Comparison of ENCODE assay signal across 18 mouse cellular contexts in the genomic region with DNA sequence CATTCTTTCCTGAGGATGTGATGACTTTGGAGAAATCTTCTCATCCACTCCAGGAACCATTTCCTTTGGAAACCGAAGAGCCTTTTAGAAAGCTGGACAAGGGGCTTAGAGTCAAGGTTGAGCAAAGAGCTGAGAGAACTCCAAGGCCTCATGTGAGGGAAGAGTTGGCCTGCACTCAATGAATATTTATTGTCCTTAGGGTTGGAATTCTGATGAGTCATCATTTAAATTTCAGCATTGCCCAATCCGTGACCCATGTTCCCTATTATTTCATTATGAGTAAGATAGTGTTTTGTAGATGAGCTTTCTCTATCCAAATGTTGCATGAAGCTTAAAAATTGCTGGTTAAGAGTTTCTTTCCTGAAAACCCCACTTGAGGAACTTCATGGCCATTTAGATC.
DNase-seq lines count a peak whose midpoint lies in the region; ATAC-seq and TF ChIP-seq lines count a peak whose summit lies in the region.
"Had no signal": no experiment of that assay in that cellular context is flagged by ENCODE, and none has a peak within 500 bp of the region (broad histone marks: within the 10 kb centered on the region; RNA-seq: fewer than 3 reads in every experiment).

No protein-coding gene starts in this region.

- H3K9ac ChIP-seq in forebrain, embryonic 15.5 days (replicated peaks), result no peak overlapping the region
- H3K9ac ChIP-seq: heart, embryonic 13.5 days; midbrain, embryonic 15.5 days; neural tube, embryonic 12.5 days had no signal

- no peaks in the 10 kb centered on the region for H3K36me3 ChIP-seq in kidney, adult 2 months (ENCODE audit: control insufficient read depth, insufficient read depth, low read length)
- H3K36me3 ChIP-seq in forebrain, embryonic 15.5 days, result no peaks in the 10 kb centered on the region
- H3K36me3 ChIP-seq: heart, embryonic 13.5 days; midbrain, embryonic 15.5 days; neural tube, embryonic 12.5 days had no signal

- peak; percentile 21 for DNase-seq in kidney, adult 2 months
- no peak for DNase-seq in kidney, postnatal 10 days
- DNase-seq in testis, postnatal 14 days (ENCODE audit: low spot score), result peak; percentile 11
- DNase-seq in testis, postnatal 10 days (ENCODE audit: low spot score), result no peak
- peak; percentile 21 to 40 for DNase-seq in adrenal gland, postnatal 36 days
- DNase-seq in left cerebral cortex, adult 2 months (ENCODE audit: extremely low spot score in 1 of 2, low spot score in 2 of 2), result no peak
- DNase-seq: cerebellum, postnatal 25 days; gastrocnemius, postnatal 14 days; kidney, postnatal 4 days; layer of hippocampus, postnatal 36 days; right cerebral cortex, postnatal 25 days; thymus, adult 18-20 months had no signal

- no peak for TF ChIP-seq CTCF in kidney, adult 2 months (conservative IDR thresholded peaks at IDR 0.05; ENCODE audit: insufficient read depth, insufficient read length, low read depth, low read length)
- no peak for TF ChIP-seq CTCF in left cerebral cortex, adult 2 months (IDR thresholded peaks at IDR 0.05)

- peak overlapping the region; percentile 23; the same call in 1 of the 2 replicates for H3K27ac ChIP-seq in kidney, adult 2 months (ENCODE audit: insufficient read depth, low read depth, low read length)
- no peak overlapping the region for H3K27ac ChIP-seq in forebrain, embryonic 15.5 days (replicated peaks)
- H3K27ac ChIP-seq in left cerebral cortex, adult 2 months, result no peak overlapping the region
- H3K27ac ChIP-seq: heart, embryonic 13.5 days; midbrain, embryonic 15.5 days; neural tube, embryonic 12.5 days had no signal

- 67% methylated on average over 2 of the region's 2 CpGs for WGBS in kidney, adult 2 months
- 92% methylated on average over 2 of the region's 2 CpGs for WGBS in forebrain, embryonic 15.5 days

- TF ChIP-seq POLR2A in kidney, adult 2 months (IDR thresholded peaks at IDR 0.05; ENCODE audit: low read depth, low read length), result no peak

- no peak overlapping the region for H3K4me3 ChIP-seq in kidney, adult 2 months (ENCODE audit: insufficient read depth, low read depth, low read length)
- no peak overlapping the region for H3K4me3 ChIP-seq in forebrain, embryonic 15.5 days
- H3K4me3 ChIP-seq in left cerebral cortex, adult 2 months, result no peak overlapping the region
- H3K4me3 ChIP-seq: erythroblast, embryonic 14.5 days; heart, embryonic 13.5 days; midbrain, embryonic 15.5 days; neural tube, embryonic 12.5 days had no signal

- H3K4me2 ChIP-seq in forebrain, embryonic 15.5 days (replicated peaks), result no peak overlapping the region
- H3K4me2 ChIP-seq: heart, embryonic 13.5 days; midbrain, embryonic 15.5 days; neural tube, embryonic 12.5 days had no signal

- intact Hi-C loops in left cerebral cortex, adult 2 months (cut with DNase I), result no loop called here

- peaks cover 3% of the 10 kb centered on the region; the same call in 1 of the 2 replicates for H3K4me1 ChIP-seq in kidney, adult 2 months (ENCODE audit: control insufficient read depth, insufficient read depth, low read length)
- H3K4me1 ChIP-seq in forebrain, embryonic 15.5 days, result no peaks in the 10 kb centered on the region
- H3K4me1 ChIP-seq: heart, embryonic 13.5 days; midbrain, embryonic 15.5 days; neural tube, embryonic 12.5 days had no signal

- no peak for ATAC-seq in forebrain, embryonic 15.5 days (replicated peaks)
- ATAC-seq: CD4-positive, CD25-positive, alpha-beta regulatory T cell, adult 4 months; midbrain, embryonic 15.5 days had no signal

- H3K9me3 ChIP-seq in forebrain, embryonic 15.5 days, result no peaks in the 10 kb centered on the region
- H3K9me3 ChIP-seq: heart, embryonic 13.5 days; midbrain, embryonic 15.5 days; neural tube, embryonic 12.5 days had no signal

- H3K27me3 ChIP-seq in kidney, adult 2 months (replicated peaks; ENCODE audit: control insufficient read depth, insufficient read depth, low read length), result no peaks in the 10 kb centered on the region
- H3K27me3 ChIP-seq in forebrain, embryonic 15.5 days, result no peaks in the 10 kb centered on the region
- H3K27me3 ChIP-seq: heart, embryonic 13.5 days; midbrain, embryonic 15.5 days; neural tube, embryonic 12.5 days had no signal

Comparison
In these comparisons a context has a peak if more than half of its experiments do, and no peak if none do; other contexts are left out.
1. DNase-seq: peak in kidney, adult 2 months (single experiment), testis, postnatal 14 days (single experiment) and adrenal gland, postnatal 36 days (2 of 2); none in kidney, postnatal 10 days (single experiment), testis, postnatal 10 days (single experiment) and left cerebral cortex, adult 2 months (0 of 2).